Mouse (Mus musculus) gastrocnemius, adult 2 months (tissue): ENCODE measurements around the gene Olfr1438-ps1. TPM values are rescaled to one million over a fixed set of nuclear protein-coding genes. Genes with fewer than 3 reads are reported as not detected.
"Not testable (repeated sequence)": the region's sequence is repeated elsewhere in the genome, so short reads cannot be mapped to it uniquely, and the experiment has no call there.

Source experiments
- DNase-seq: peaks from one replicate; pipeline ENCODE4 v3.0.0; 2022
- H3K27ac ChIP-seq: fragments of 200-600 bp; 2 replicates; pipeline ENCODE4 v1.8.1; 2022; ENCODE audit warnings: mild to moderate bottlenecking
- H3K4me3 ChIP-seq: fragments of 200-600 bp; 2 replicates; pipeline ENCODE4 v1.8.1; 2022; ENCODE audit warnings: mild to moderate bottlenecking, moderate library complexity
- CTCF ChIP-seq: fragments of 200-600 bp; IDR thresholded peaks from 2 replicates; pipeline ENCODE4 v1.8.1; 2022; ENCODE audit warnings: antibody characterized with exemption, mild to moderate bottlenecking, moderate library complexity
- intact Hi-C: fragments of 180-260 bp; cut with DNase I; formaldehyde crosslinking; loops from one replicate; pipeline ENCODE4 v1.15.1; 2025
- long read RNA-seq, 2 experiments: library from polyadenylated mRNA; stranded (forward); transcript quantifications; one replicate each; pipeline ENCODE4 v2.0.0; 2021
- total RNA-seq, 2 experiments: library from RNA; stranded (reverse); gene quantifications; 2 replicates each; pipeline ENCODE4 v1.2.3; 2021

The Olfr1438-ps1 gene
- total RNA-seq = not detected
- long read RNA-seq, experiment 1 = 0 reads
- long read RNA-seq, experiment 2 = 0 reads

DNA sequence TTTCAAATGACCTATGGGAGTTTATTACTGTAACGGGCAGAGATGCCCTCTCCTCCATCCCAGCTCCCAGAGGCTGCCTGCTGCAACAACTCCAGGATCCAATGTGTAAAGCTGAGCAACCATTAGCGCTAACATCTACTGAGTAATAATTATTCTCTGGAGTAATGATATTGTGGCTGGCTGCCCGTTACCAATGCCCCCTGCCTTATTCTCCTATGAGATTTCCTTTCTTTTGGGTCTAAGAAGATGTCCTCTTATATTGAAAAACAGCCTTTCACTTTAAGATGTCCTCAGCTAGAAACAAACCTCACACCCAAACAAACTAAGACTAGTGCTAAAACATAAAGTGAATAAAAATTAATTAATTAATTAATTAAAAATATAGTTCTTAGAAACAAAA is at the start of gene Olfr1438-ps1:
Gene Olfr1438-ps1 (minus strand): TSS at position 101 of the 400 bp plus-strand sequence.
- intact Hi-C loops = no loop called here
- Histone ChIP-seq H3K27ac (no peak within 1 kb of the TSS), H3K4me3 (no peak within 1 kb of the TSS)
- no peak for DNase-seq
- TF ChIP-seq CTCF = no peak

DNA sequence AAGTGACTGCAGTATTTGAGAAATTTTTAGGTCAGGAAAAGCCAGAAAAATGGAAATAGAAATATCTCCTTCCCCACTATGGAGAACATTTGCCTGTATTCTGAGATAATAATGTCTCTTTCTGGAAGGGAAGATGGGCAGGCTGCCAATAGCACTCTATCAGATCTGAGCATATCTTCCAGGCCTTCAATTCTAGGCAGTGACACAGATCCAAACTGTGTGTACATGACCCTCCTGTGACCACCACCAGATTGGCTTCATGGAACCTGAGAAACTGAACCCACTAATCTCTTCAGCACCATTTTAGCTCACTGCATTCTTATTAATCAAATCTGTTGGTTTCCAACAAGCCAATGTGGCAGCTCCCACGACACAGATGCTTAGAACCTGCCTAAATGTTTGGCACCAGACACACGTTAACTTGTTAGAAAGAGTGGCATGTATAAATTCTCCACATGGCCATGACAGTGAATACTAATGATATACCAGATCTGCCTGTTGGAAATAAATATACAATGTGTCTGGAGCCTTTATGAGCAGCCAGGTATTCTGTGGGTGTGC is 38.8 kb upstream of the Olfr1438-ps1 start:
- Histone ChIP-seq H3K27ac (no peak overlapping the region), H3K4me3 (no peak overlapping the region)
- TF ChIP-seq CTCF = no peak
- intact Hi-C loops = no loop called here
- no peak for DNase-seq

DNA sequence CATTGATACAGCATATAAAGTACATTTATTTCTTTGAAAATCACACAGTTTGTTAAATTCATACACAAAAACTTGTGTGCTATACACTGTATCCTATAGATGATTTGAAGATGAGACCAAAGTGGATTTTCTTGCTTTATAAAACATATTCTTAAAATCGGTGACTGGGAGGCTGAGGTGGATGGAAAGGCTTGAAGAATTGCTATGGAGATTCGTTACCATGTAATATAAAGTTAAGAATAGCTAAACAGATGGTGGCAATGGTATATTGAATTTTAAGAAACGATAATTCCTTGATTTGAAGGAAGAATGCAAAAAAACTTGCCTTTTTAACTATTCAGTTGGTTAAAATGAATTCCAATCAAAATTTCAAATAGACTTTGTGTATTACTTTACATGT is 37.3 kb upstream of the Olfr1438-ps1 start:
- Histone ChIP-seq H3K4me3 (no peak overlapping the region), H3K27ac (no peak overlapping the region)
- DNase-seq = no peak
- intact Hi-C loops = no loop called here
- TF ChIP-seq CTCF = no peak

DNA sequence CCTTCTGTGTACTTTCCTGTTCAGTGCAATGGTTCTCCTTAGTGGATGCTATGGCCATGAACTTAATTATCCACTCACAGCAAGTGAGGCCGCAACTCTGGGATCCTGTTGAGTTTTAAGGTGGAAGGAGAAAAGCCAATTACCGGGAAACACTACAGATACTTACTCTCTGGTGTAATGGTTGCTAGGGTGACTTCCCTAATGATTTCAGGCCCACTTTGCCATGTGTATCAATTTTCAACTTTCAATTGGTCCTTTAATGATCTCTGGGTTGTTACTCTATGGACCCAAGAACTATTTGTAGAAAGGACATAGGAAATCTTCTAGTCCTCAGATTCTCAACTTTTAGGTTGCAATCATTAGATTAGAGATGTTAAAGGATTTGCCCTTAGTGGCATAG is 10.7 kb downstream of the Olfr1438-ps1 start, which contains the start of gene Olfr1437:
Gene Olfr1437 (minus strand): TSS at position 101 of the 400 bp plus-strand sequence.
- H3K4me3 ChIP-seq = no peak within 1 kb of the TSS
- no peak within 1 kb of the TSS for H3K27ac ChIP-seq
- intact Hi-C loops = no loop called here
- no peak for TF ChIP-seq CTCF
- no peak for DNase-seq

DNA sequence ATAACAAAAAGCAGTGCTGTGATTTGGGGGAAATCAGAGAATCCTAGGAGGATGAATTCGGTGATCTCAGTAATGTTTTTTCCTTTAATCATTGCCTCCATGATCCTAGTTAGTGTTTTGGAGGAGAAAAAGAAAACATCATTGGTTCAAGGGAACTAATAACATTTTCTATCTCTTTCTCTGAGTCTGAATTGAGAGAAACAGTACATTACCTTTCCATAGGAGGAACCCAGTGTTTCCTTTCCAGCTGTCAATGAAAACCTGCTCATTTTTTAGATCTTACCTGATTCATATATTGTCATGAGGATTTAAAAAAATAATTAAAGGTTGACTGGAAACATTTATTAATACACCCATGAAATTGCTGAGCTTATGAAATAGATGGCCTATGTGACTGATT is 36.7 kb downstream of the Olfr1438-ps1 start, which contains the start of gene Olfr1436:
Gene Olfr1436 (minus strand): TSS at position 101 of the 400 bp plus-strand sequence.
- DNase-seq, H3K4me3 ChIP-seq, intact Hi-C loops, H3K27ac ChIP-seq: not testable (repeated sequence)

DNA sequence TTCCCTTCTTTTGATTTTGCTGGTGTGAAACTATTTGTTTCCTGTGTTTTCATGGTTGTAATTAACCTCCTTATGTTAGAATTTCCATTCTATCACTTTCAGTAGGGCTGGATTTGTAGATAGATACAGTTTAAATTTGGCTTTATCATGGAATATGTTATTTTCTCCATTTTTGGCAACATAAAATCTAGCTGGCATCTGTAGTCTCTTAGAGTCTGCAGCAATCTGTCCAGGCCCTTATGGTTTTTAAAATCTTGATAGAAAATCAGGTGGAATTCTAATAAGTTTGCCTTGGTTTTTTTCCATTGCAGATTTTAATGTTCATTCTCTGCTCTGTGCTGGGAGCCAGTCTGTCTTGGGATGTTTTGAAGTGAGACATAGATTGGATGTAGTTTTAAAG is 42.7 kb downstream of the Olfr1438-ps1 start:
- no peak for DNase-seq
- no peak overlapping the region for H3K4me3 ChIP-seq
- no peak for TF ChIP-seq CTCF
- intact Hi-C loops = no loop called here
- no peak overlapping the region for H3K27ac ChIP-seq

DNA sequence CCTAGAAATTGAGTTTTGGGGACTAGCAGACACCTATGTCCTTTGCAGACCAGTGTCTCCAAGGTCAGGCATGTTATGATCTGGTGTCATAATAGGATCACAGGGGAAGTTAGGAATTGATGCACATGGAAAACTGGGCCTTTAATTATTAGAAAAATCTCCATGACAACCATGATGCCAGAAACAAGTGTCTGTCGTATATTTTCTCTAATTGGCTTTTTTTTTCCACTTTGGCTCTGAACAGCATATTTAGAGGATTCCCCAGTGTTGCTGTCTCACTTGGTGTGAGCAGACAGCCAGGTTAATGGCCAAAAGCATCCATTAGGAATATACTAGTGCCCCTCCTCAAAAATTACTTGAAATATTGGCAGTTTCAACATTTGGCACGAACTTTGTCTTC is 56.2 kb downstream of the Olfr1438-ps1 start, which contains the start of gene Olfr1434:
Gene Olfr1434 (plus strand): TSS at position 301 of the 400 bp plus-strand sequence.
- intact Hi-C loops = no loop called here
- TF ChIP-seq CTCF = no peak
- DNase-seq = no peak
- Histone ChIP-seq H3K4me3 (no peak within 1 kb of the TSS), H3K27ac (no peak within 1 kb of the TSS)

Other genes starting within 250 kb of the Olfr1438-ps1 start
- gene Olfr1426, start 243.9 kb downstream of the Olfr1438-ps1 start, total RNA-seq = not detected
- not detected for gene Olfr1427, start 232.6 kb downstream of the Olfr1438-ps1 start, total RNA-seq
- gene Olfr1428, start 220.0 kb downstream of the Olfr1438-ps1 start, total RNA-seq = not detected
- gene Olfr76, start 212.7 kb downstream of the Olfr1438-ps1 start, total RNA-seq = not detected
- gene Olfr1555-ps1, start 165.8 kb downstream of the Olfr1438-ps1 start, total RNA-seq = not detected
- not detected for gene Olfr1431, start 135.3 kb downstream of the Olfr1438-ps1 start, total RNA-seq
- gene Olfr1432, start 103.3 kb downstream of the Olfr1438-ps1 start, total RNA-seq = not detected
- gene Olfr262, start 94.3 kb downstream of the Olfr1438-ps1 start, total RNA-seq = not detected
- not detected for gene Olfr235, start 74.9 kb downstream of the Olfr1438-ps1 start, total RNA-seq
- not detected for gene Olfr1434, start 56.1 kb downstream of the Olfr1438-ps1 start, total RNA-seq
- not detected for gene Olfr1436, start 36.8 kb downstream of the Olfr1438-ps1 start, total RNA-seq
- gene Olfr1437, start 10.8 kb downstream of the Olfr1438-ps1 start, total RNA-seq = not detected
- not detected for gene Olfr1440, start 51.4 kb upstream of the Olfr1438-ps1 start, total RNA-seq
- not detected for gene Olfr1441, start 81.5 kb upstream of the Olfr1438-ps1 start, total RNA-seq
- not detected for gene Pfpl, start 92.0 kb upstream of the Olfr1438-ps1 start, total RNA-seq
- gene Mpeg1, start 124.9 kb upstream of the Olfr1438-ps1 start, total RNA-seq = 1 to 10 TPM in 1 of 2 experiments, under 1 TPM in 1; 0.98 to 1.1 TPM
- 1 to 10 TPM; 3.9 to 4.2 TPM for gene Dtx4, start 165.5 kb upstream of the Olfr1438-ps1 start, total RNA-seq
- gene Fam111a, start 209.8 kb upstream of the Olfr1438-ps1 start, total RNA-seq = 1 to 10 TPM; 2.1 to 2.4 TPM